Comparison of ENCODE assay signal across 9 mouse cellular contexts in the genomic region with DNA sequence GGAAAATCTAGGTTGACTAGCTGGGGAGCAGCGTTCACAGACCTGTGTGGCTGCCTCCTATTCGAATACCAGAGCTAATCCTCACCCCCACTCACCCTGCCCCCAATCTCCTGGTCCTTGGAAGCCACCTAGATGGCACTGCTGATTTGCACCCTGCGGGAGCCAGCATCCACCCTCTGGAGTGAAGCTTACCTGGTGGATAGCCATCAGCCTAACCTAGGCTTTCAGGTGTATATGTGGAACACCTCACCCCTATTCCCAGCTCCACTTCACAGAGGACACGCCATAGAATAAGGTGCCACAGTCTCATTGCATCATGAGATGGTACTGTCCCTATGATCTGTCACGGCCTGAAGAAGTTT. TPM values are rescaled to one million over a fixed set of nuclear protein-coding genes. Genes with fewer than 3 reads are reported as not detected.
DNase-seq lines count a peak whose midpoint lies in the region; ATAC-seq and TF ChIP-seq lines count a peak whose summit lies in the region.
"Had no signal": no experiment of that assay in that cellular context is flagged by ENCODE, and none has a peak within 500 bp of the region (broad histone marks: within the 10 kb centered on the region; RNA-seq: fewer than 3 reads in every experiment).

No protein-coding gene starts in this region.

- H3K9ac ChIP-seq in kidney, embryonic 16.5 days (replicated peaks; ENCODE audit: low read length): no peak overlapping the region
- H3K9ac ChIP-seq in intestine, postnatal 0 days (ENCODE audit: low read depth, low read length): no peak overlapping the region

- TF ChIP-seq POLR2A in kidney, adult 2 months (IDR thresholded peaks at IDR 0.05; ENCODE audit: low read depth, low read length): no peak
- TF ChIP-seq POLR2A in myocyte (IDR thresholded peaks at IDR 0.05; ENCODE audit: insufficient read length, low read depth): no peak

- DNase-seq in kidney, adult 2 months: no peak
- no peak for DNase-seq in embryo, embryonic 11 days
- no peak for DNase-seq in adrenal gland, adult 8-10 months

- H3K36me3 ChIP-seq in kidney, embryonic 16.5 days (ENCODE audit: insufficient read depth, low read length): no peaks in the 10 kb centered on the region
- H3K36me3 ChIP-seq in kidney, adult 2 months (ENCODE audit: control insufficient read depth, insufficient read depth, low read length): no peaks in the 10 kb centered on the region
- H3K36me3 ChIP-seq in intestine, postnatal 0 days (ENCODE audit: control insufficient read depth, insufficient read depth): no peaks in the 10 kb centered on the region
- no peaks in the 10 kb centered on the region for H3K36me3 ChIP-seq in myocyte (ENCODE audit: control insufficient read depth, insufficient read depth)
- H3K36me3 ChIP-seq: G1E had no signal

- H3K79me2 ChIP-seq in myocyte (ENCODE audit: control insufficient read depth, insufficient read depth): no peaks in the 10 kb centered on the region

- H3K4me3 ChIP-seq in kidney, embryonic 16.5 days (ENCODE audit: low read length): no peak overlapping the region
- H3K4me3 ChIP-seq in kidney, adult 2 months (ENCODE audit: insufficient read depth, low read depth, low read length): no peak overlapping the region
- H3K4me3 ChIP-seq in intestine, postnatal 0 days (ENCODE audit: low read depth, low read length): no peak overlapping the region
- H3K4me3 ChIP-seq in myocyte: no peak overlapping the region

- no peaks in the 10 kb centered on the region for H3K9me3 ChIP-seq in kidney, embryonic 16.5 days (ENCODE audit: low read length)
- no peaks in the 10 kb centered on the region for H3K9me3 ChIP-seq in intestine, postnatal 0 days (ENCODE audit: control insufficient read depth)

- WGBS in kidney, embryonic 16.5 days: 30% methylated on average over 5 of the region's 5 CpGs
- 28% methylated on average over 5 of the region's 5 CpGs for WGBS in kidney, adult 2 months
- 21% methylated on average over 5 of the region's 5 CpGs for WGBS in intestine, postnatal 0 days

- H3K27me3 ChIP-seq in kidney, embryonic 16.5 days (ENCODE audit: insufficient read depth, low read length): no peaks in the 10 kb centered on the region
- no peaks in the 10 kb centered on the region for H3K27me3 ChIP-seq in kidney, adult 2 months (replicated peaks; ENCODE audit: control insufficient read depth, insufficient read depth, low read length)
- H3K27me3 ChIP-seq in intestine, postnatal 0 days (replicated peaks; ENCODE audit: control insufficient read depth, insufficient read depth, low read length): no peaks in the 10 kb centered on the region
- H3K27me3 ChIP-seq in myocyte (ENCODE audit: control insufficient read depth, insufficient read depth, insufficient read length): peaks cover 5% of the 10 kb centered on the region

- peak; percentile 62; the same call in 1 of the 2 replicates for ATAC-seq in kidney, embryonic 16.5 days (ENCODE audit: low FRiP score, low TSS enrichment)
- peak; percentile 46 for ATAC-seq in erythroblast, adult 5-6 weeks (replicated peaks; ENCODE audit: low FRiP score, poor library complexity, severe bottlenecking)
- peak; percentile 17; the same call in 1 of the 2 replicates for ATAC-seq in intestine, postnatal 0 days
- ATAC-seq in frontal cortex, adult (ENCODE audit: low TSS enrichment): no peak

- no peak for TF ChIP-seq CTCF in kidney, adult 2 months (conservative IDR thresholded peaks at IDR 0.05; ENCODE audit: insufficient read depth, insufficient read length, low read depth, low read length)
- TF ChIP-seq CTCF in intestine, postnatal 0 days (IDR thresholded peaks at IDR 0.05; ENCODE audit: low read depth): no peak

- H3ac ChIP-seq in myocyte (ENCODE audit: control insufficient read depth, insufficient read length): no peak overlapping the region

- H3K4me2 ChIP-seq in kidney, embryonic 16.5 days (replicated peaks; ENCODE audit: low read depth, low read length): peak overlapping the region; percentile 46
- H3K4me2 ChIP-seq in intestine, postnatal 0 days (replicated peaks; ENCODE audit: low read depth): peak overlapping the region; percentile 43
- H3K4me2 ChIP-seq in myocyte (ENCODE audit: low read depth): peak overlapping the region; percentile 38

- H3K27ac ChIP-seq in kidney, embryonic 16.5 days (ENCODE audit: low read length): no peak overlapping the region
- no peak overlapping the region for H3K27ac ChIP-seq in kidney, adult 2 months (ENCODE audit: insufficient read depth, low read depth, low read length)
- no peak overlapping the region for H3K27ac ChIP-seq in intestine, postnatal 0 days (ENCODE audit: low read depth, low read length)

- H3K4me1 ChIP-seq in kidney, embryonic 16.5 days (ENCODE audit: insufficient read depth, low read length): no peaks in the 10 kb centered on the region
- H3K4me1 ChIP-seq in kidney, adult 2 months (ENCODE audit: control insufficient read depth, insufficient read depth, low read length): no peaks in the 10 kb centered on the region
- H3K4me1 ChIP-seq in intestine, postnatal 0 days (replicated peaks; ENCODE audit: control insufficient read depth, insufficient read depth, low read length): no peaks in the 10 kb centered on the region

TF ChIP-seq in myocyte, 11 proteins besides CTCF, POLR2A, EP300 and RAD21:
- no peak for TF ChIP-seq MYOD1 (IDR thresholded peaks at IDR 0.05; ENCODE audit: control insufficient read depth in 1 of 3, insufficient read length in 2 of 3, low read depth in 2 of 3)
- TF ChIP-seq E2F4 (IDR thresholded peaks at IDR 0.05; ENCODE audit: insufficient read depth): no peak
- TF ChIP-seq REST (IDR thresholded peaks at IDR 0.05; ENCODE audit: insufficient read depth, insufficient read length): no peak
- TF ChIP-seq TCF12 (IDR thresholded peaks at IDR 0.05; ENCODE audit: insufficient read depth, poor library complexity, severe bottlenecking): no peak
TF ChIP-seq in myocyte: peak in this region for 0.

RNA-seq across cellular contexts. Expression of a gene that starts 41.2 kb away (rescaled TPM):
- polyA plus RNA-seq in kidney, embryonic 16.5 days (2015; fragmentation: Nextera tagmentation; extraction: Ambion mirVana): 234 and 247 TPM in 2 replicates
- 91.3 and 101 TPM in 2 replicates for polyA plus RNA-seq in kidney, adult 2 months (2012; rRNA removed)
- total RNA-seq in erythroblast, adult 5-6 weeks (2015; ENCODE audit: low replicate concordance): 22.7 and 25.7 TPM in 2 replicates
- total RNA-seq in erythroblast, adult 5-6 weeks (2017; ENCODE audit: low replicate concordance): 27.1 and 28.6 TPM in 2 replicates
- polyA plus RNA-seq in intestine, postnatal 0 days (2015; fragmentation: Nextera tagmentation; extraction: Ambion mirVana): 127 and 129 TPM in 2 replicates
- 204 TPM for polyA plus RNA-seq in myocyte (2012; fragmentation: generic; extraction: Trizol)
- total RNA-seq in adrenal gland, adult 8-10 months (2022): 100 to 1,000 TPM in 1 of 4 experiments, 10 to 100 TPM in 3; 81.5 to 105 (median 87.5) TPM
